Mouse (Mus musculus): Measurements from ENCODE around the gene Gm6583.
"Not testable (repeated sequence)": the region's sequence is repeated elsewhere in the genome, so short reads cannot be mapped to it uniquely, and the experiment has no call there.

Gene Gm6583

GRCm38 (mm10) chr5:112324637-112325545, 30.9 kb downstream of the Gm6583 start:
- DNase-seq: peak; percentile 58

- no peak for DNase-seq
Observed at GRCm38 (mm10) chr5:112323246-112323645, 32.6 kb downstream of the Gm6583 start.

GRCm38 (mm10) chr5:112321376-112321775, 34.5 kb downstream of the Gm6583 start:
- no peak for DNase-seq

GRCm38 (mm10) chr5:112320936-112321335, 34.9 kb downstream of the Gm6583 start:
- no peak for DNase-seq

- DNase-seq: no peak
Observed at GRCm38 (mm10) chr5:112320379-112320778, 35.5 kb downstream of the Gm6583 start.

- DNase-seq: not testable (repeated sequence)
Observed at GRCm38 (mm10) chr5:112319343-112319742, 36.5 kb downstream of the Gm6583 start.

GRCm38 (mm10) chr5:112317328-112317727, 38.5 kb downstream of the Gm6583 start:
- no peak for DNase-seq

GRCm38 (mm10) chr5:112316468-112316867, 39.4 kb downstream of the Gm6583 start:
- DNase-seq: no peak

GRCm38 (mm10) chr5:112313222-112313885, 42.5 kb downstream of the Gm6583 start:
- DNase-seq: no peak

- DNase-seq: no peak
Observed at GRCm38 (mm10) chr5:112305842-112306241, 50.0 kb downstream of the Gm6583 start.
